Mouse (Mus musculus) urinary bladder, postnatal 10 days (tissue): Measurements from ENCODE around the gene Svs1.

ENCODE experiments used
- DNase-seq: peaks from one replicate; pipeline ENCODE4 v3.0.0; 2022; ENCODE audit warnings: low spot score

Svs1 gene

GRCm38 (mm10) chr6:49011191-49011590 is 24.5 kb downstream of the Svs1 start:
- DNase-seq, result no peak

- DNase-seq, result no peak
Measured at GRCm38 (mm10) chr6:49013023-49013422, 26.4 kb downstream of the Svs1 start.

GRCm38 (mm10) chr6:49013458-49013857 is 26.8 kb downstream of the Svs1 start:
- no peak for DNase-seq

- DNase-seq, result no peak
Measured at GRCm38 (mm10) chr6:49017150-49017549, 30.5 kb downstream of the Svs1 start.

GRCm38 (mm10) chr6:49019341-49019740 is 32.7 kb downstream of the Svs1 start:
- no peak for DNase-seq

GRCm38 (mm10) chr6:49021141-49022012 is 34.7 kb downstream of the Svs1 start:
- DNase-seq, result no peak

GRCm38 (mm10) chr6:49022384-49022783 is 35.7 kb downstream of the Svs1 start:
- DNase-seq, result no peak

GRCm38 (mm10) chr6:49023315-49023714 is 36.7 kb downstream of the Svs1 start:
- DNase-seq, result no peak

- no peak for DNase-seq
Measured at GRCm38 (mm10) chr6:49025290-49025689, 38.6 kb downstream of the Svs1 start.

- DNase-seq, result no peak
Measured at GRCm38 (mm10) chr6:49026496-49026895, 39.8 kb downstream of the Svs1 start.

- no peak for DNase-seq
Measured at GRCm38 (mm10) chr6:49028019-49028418, 41.4 kb downstream of the Svs1 start.

GRCm38 (mm10) chr6:49028708-49029107 is 42.0 kb downstream of the Svs1 start:
- no peak for DNase-seq

- DNase-seq, result no peak
Measured at GRCm38 (mm10) chr6:49031230-49031629, 44.6 kb downstream of the Svs1 start.

GRCm38 (mm10) chr6:49032783-49033182 is 46.1 kb downstream of the Svs1 start:
- DNase-seq, result no peak

GRCm38 (mm10) chr6:49036275-49037267 is 49.9 kb downstream of the Svs1 start, which contains the start of gene Gpnmb:
Gpnmb (plus strand) TSS chr6:49036546.
- DNase-seq, result no peak

- DNase-seq, result no peak
Measured at GRCm38 (mm10) chr6:49037268-49037662, 50.6 kb downstream of the Svs1 start.

- no peak for DNase-seq
Measured at GRCm38 (mm10) chr6:49039470-49040180, 53.0 kb downstream of the Svs1 start.
